Mouse (Mus musculus): ENCODE measurements around the gene Btbd19. TPM values are rescaled to one million over a fixed set of nuclear protein-coding genes. Genes with fewer than 3 reads are reported as not detected.
A peak's percentile ranks its signal among the peaks of the same experiment; 100 is the strongest.

Btbd19 gene
- polyA plus RNA-seq, 1 experiment from 2014 or later, result 3.2 TPM

DNA sequence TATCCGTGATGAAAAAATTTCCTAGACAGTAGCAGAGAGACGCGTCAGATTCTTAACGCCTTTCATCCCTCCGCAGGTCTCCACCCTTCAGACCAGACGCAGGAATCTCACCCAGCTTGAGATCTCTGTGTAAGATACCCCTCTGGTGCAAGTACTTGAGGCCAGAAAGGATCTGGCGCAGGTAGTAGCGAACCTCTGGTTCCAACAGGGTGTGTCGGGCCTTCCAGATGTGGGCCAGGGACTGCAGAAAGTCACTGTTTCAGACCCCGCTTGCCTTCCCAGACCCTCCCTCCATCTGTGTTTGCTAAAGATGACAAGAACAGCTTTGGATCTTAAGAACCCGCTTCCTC, 7.2 kb upstream of the Btbd19 start:
- Histone ChIP-seq H3K9me3 (no peaks in the 10 kb centered on the region), H3K27me3 (no peaks in the 10 kb centered on the region), H3K36me3 (peaks cover 28% of the 10 kb centered on the region), H3K9ac (peak overlapping the region; percentile 92), H3K4me1 (replicated peaks) (peaks cover 38% of the 10 kb centered on the region), H3K4me3 (peak overlapping the region; percentile 83), H3K4me2 (peak overlapping the region; percentile 76), H3K27ac (replicated peaks) (peak overlapping the region; percentile 81)
- no peak for ATAC-seq (ENCODE audit: low read depth)
- WGBS, result 7% methylated on average over 11 of the region's 11 CpGs

DNA sequence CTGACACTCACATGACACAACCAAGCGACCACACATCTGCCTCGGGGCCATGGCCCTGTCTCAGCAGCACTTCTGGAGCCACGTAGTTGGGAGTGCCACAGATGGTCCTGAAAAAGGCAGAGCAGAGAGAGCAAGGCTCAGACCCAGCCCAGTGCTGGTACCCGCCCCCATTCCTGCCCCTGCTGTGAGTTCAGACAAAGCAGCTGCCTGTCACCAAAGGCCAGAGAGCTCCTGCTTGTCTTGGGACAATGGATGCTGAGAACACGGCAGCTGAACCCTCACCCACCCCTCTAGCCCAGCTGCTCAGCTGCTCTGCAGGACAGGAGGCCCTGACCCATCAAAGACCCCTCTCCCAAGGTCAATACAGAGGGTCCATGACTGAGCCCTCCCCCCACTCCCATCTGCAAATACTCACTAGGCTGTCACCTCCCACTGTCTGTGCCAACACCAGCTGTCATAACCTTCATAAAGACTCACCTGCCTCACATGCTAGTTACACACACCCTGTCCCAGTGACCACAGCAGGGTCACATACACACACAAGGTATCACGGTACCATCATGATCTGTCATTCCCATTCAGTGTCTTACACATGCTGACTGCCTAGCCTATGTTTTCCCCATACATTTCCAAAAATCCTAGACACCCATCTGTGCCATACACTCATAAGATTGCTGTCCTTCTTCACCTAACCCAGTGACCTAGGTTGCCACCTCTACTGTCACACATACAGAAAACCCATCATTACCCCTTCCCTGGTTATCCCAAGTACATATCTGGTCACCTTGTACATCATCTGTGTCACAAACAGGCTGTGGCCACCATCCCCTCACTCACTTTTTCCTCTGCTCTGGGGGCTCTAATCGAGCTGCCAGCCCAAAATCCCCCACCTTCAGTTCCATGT, 6.6 kb upstream of the Btbd19 start:
- Histone ChIP-seq H3K9ac (peak overlapping the region; percentile 92), H3K27ac (replicated peaks) (peak overlapping the region; percentile 81), H3K27me3 (no peaks in the 10 kb centered on the region), H3K4me3 (peak overlapping the region; percentile 83), H3K9me3 (no peaks in the 10 kb centered on the region), H3K36me3 (peaks cover 29% of the 10 kb centered on the region), H3K4me1 (replicated peaks) (peaks cover 38% of the 10 kb centered on the region), H3K4me2 (peak overlapping the region; percentile 76)
- 9% methylated on average over 7 of the region's 7 CpGs for whole genome bisulfite sequencing
- peak; percentile 11; the same call in 1 of the 2 replicates for ATAC-seq (ENCODE audit: low read depth)

DNA sequence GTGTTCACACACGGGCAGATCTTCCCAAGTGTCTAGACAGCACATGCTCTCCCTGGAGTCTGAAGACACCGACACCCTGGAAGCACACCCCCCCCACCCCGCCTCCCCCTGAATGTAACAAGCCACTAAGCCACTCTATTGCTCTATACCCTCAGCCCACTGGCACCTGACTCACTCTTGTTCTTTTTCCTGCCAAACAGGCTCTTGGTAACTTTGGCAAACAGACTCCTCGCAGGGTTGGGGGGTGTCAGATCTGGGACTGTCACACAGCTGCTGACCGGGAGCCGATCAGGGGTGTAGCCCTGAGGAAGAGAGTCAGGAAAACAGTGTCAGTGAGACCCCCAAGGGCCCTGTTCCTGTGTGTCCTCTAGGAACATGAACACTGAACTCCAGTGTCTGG, 5.7 kb upstream of the Btbd19 start:
- H3K27me3 ChIP-seq, result no peaks in the 10 kb centered on the region
- H3K36me3 ChIP-seq, result peaks cover 29% of the 10 kb centered on the region
- H3K9me3 ChIP-seq, result no peaks in the 10 kb centered on the region
- H3K4me1 ChIP-seq (replicated peaks), result peaks cover 38% of the 10 kb centered on the region
- H3K4me2 ChIP-seq, result peak overlapping the region; percentile 76
- no peak for ATAC-seq (ENCODE audit: low read depth)
- peak overlapping the region; percentile 81; the same call in 1 of the 2 replicates for H3K27ac ChIP-seq (replicated peaks)
- peak overlapping the region; percentile 92 for H3K9ac ChIP-seq
- peak overlapping the region; percentile 83; the same call in 1 of the 2 replicates for H3K4me3 ChIP-seq
- WGBS, result 48% methylated on average over 6 of the region's 6 CpGs

DNA sequence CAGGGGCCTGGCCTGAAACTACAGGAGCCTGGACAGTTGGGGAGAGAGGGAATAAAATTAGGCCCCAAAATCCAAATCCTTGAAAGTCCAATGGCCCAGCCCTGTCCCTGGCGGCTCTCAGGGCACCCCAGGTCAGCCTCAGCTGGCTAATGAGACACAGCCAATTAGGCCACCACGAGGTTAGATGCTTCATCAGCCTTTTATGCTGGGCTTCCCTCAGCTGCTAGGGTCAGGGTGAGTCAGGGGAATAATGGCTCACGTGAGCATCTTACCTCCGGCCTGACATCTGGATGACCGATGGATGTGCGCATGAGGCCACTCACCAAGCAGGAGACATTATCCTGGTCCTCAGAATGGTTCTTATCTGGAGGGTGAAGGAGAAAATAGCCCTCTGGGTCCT, 5.3 kb upstream of the Btbd19 start:
- no peak for ATAC-seq (ENCODE audit: low read depth)
- no peaks in the 10 kb centered on the region for H3K9me3 ChIP-seq
- H3K4me2 ChIP-seq, result peak overlapping the region; percentile 76; the same call in 1 of the 2 replicates
- no peak overlapping the region for H3K27ac ChIP-seq (replicated peaks)
- H3K27me3 ChIP-seq, result no peaks in the 10 kb centered on the region
- H3K4me1 ChIP-seq (replicated peaks), result peaks cover 41% of the 10 kb centered on the region
- 0 out of 2 replicates have a peak overlapping the region, but pooled peaks have one; percentile 17 for H3K9ac ChIP-seq
- H3K36me3 ChIP-seq, result peaks cover 29% of the 10 kb centered on the region
- WGBS, result 30% methylated on average over 6 of the region's 6 CpGs
- no peak overlapping the region for H3K4me3 ChIP-seq

DNA sequence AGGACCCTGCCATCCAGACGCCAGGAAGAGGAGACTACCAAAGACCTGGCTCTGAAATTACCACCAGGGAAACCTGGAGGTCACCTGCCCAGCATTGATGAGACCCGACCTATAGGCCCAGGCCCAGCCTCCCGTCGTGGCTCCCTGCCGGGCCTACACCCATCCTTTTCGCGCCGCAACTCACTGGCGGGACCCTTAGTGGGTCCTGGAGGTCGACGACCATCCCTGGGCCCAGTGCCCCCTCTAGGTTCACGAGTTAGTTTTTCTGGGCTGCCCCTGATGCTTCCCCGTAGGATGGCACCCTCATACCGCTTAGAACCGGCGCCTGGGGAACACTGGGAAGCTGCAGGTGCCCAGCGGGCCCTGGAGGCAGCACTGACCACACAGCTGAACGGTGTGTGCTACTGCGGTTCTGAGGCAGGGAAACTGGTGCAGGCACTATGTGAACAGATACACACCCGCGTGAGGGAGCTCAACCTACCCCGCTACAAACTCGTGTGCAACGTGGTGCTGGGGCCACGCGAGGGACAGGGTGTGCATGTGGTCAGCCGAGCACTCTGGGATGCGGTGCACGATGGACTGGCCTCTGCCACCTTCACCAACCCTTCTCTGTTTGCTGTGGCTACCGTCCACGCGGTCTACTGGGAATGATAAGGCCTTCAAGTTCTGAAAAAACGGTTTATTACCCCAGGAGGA, 2.6 kb upstream of the Btbd19 start:
- no peak overlapping the region for H3K4me3 ChIP-seq
- WGBS, result 89% methylated on average over 33 of the region's 33 CpGs
- no peak for ATAC-seq (ENCODE audit: low read depth)
- H3K9ac ChIP-seq, result no peak overlapping the region
- no peaks in the 10 kb centered on the region for H3K27me3 ChIP-seq
- no peaks in the 10 kb centered on the region for H3K9me3 ChIP-seq
- H3K4me1 ChIP-seq (replicated peaks), result peaks cover 47% of the 10 kb centered on the region
- no peak overlapping the region for H3K27ac ChIP-seq (replicated peaks)
- peaks cover 29% of the 10 kb centered on the region for H3K36me3 ChIP-seq
- H3K4me2 ChIP-seq, result no peak overlapping the region

DNA sequence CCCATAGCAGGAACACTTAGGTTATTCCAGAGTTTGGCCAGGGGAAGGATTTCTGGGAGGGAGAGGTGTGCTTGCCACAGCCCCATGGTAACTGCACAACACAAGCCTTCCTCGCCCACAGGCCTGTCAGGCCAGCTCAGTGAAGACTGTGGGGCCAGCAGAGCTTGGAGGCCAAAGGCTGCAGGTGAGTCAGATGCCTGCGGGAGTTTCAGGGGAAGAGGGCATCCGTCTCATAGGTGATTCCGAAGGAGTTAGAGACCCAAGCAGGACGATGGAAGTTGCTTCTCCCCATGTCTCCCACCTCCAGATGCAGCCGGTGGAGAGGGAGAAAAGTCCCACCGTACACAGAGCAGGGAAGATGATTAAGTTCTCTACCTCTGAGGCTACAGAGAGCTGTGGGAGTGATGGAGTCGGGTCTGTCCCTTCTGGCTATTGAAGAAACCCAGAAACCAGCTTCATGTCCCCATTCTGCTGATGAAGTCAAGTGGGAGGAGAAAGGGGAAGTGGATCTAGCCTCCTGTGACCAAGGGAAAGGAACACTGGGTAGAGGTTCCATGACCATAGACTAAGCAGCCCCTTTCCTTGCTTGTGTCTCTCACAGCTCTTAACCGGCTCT, 1.3 kb upstream of the Btbd19 start, which contains the start of gene Tctex1d4:
Gene Tctex1d4 (plus strand): TSS at position 120 of the 616 bp plus-strand sequence.
- H3K36me3 ChIP-seq, result peaks cover 29% of the 10 kb centered on the region
- H3K4me1 ChIP-seq (replicated peaks), result peaks cover 33% of the 10 kb centered on the region
- no peaks in the 10 kb centered on the region for H3K27me3 ChIP-seq
- H3K4me2 ChIP-seq, result 0 out of 2 replicates have a peak within 1 kb of the TSS, but pooled peaks have one; percentile 24
- no peak within 1 kb of the TSS for H3K4me3 ChIP-seq
- H3K27ac ChIP-seq (replicated peaks), result peak within 1 kb of the TSS; percentile 87
- H3K9ac ChIP-seq, result peak within 1 kb of the TSS; percentile 64
- no peaks in the 10 kb centered on the region for H3K9me3 ChIP-seq
- 92% methylated on average over 9 of the region's 9 CpGs for WGBS
- no peak for ATAC-seq (ENCODE audit: low read depth)

DNA sequence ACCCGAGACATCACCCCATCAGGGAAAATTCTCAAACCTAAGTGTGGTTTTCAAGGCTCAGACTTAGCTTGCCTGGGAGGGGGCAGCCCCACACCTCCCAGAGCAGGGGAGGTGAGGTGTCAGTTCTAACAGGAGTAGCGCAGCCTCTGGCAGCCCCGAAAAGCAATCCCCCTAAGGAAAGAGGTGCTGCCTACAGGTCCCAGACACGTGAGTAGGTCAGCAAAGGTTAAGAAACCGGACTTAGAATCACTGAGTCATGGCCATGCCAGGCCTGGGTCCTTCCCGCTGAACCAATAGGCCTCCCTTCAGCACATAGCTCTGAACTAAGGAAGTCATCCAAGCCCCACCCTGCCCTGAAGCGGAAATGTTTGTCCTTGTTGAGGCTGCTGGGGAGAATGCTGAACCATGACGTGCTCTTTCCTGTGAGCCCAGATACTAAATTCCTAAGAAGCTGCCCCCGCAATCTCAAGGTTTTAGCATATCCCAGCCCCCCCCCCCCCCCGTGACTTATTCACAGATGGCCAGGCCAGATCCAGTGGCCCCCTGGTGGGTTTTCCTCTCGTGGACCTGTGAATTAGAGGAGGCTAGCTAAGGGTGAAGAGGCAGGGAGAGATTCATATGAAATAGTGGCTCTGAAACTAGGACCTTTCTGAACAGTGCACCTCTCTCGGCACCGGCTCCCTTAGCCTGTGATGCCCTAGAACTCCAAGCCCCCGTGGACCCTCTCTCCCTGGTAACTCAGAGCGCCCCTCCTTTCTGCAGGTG, 567 bp upstream of the Btbd19 start:
- no peak overlapping the region for H3K4me2 ChIP-seq
- peaks cover 29% of the 10 kb centered on the region for H3K36me3 ChIP-seq
- no peak overlapping the region for H3K4me3 ChIP-seq
- peaks cover 31% of the 10 kb centered on the region for H3K4me1 ChIP-seq (replicated peaks)
- H3K9ac ChIP-seq, result peak overlapping the region; percentile 64; the same call in 1 of the 2 replicates
- 52% methylated on average over 15 of the region's 15 CpGs for WGBS
- H3K27ac ChIP-seq (replicated peaks), result peak overlapping the region; percentile 87
- no peaks in the 10 kb centered on the region for H3K27me3 ChIP-seq
- 0 out of 2 replicates have a peak, but pooled peaks have one; percentile 20 for ATAC-seq (ENCODE audit: low read depth)
- no peaks in the 10 kb centered on the region for H3K9me3 ChIP-seq

DNA sequence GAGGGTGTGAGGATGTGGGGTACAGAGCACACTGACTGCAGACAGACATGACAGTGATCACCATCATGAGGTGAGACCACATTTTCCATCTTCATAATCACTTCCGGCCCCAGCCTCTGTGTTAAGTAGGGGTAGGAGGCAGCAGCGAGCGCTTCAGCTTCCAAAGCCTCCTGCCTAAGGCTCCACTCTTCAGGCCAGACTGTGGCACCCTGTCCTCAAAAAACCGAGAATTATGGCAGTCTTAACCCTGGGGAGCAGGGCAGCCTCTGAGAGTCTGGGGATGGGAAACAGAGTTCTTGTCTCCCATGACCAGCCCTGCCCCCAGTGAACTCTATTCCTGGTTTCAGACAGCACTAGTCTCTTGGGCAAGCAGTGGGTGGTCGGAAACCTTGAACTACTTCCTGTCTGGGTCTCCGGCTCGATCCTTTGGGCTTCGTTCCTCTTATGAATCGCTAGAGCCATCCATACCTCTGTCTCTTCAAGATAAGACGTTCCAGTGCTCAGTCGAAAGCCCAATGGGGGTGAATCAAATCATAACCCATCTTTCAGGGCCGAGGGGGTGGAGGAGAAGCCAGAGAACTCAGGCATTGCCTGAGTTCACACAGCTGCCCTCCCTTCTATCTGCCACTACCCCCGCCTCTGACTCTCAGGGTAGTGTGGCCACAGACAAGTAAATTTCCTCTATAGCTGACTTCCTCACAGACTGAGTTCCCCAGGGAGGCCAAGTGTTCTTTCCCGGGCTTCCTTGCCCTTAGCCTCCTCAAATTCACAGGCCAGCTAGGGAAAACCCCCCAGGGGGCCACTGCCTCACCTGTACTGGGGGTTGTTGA, 792 bp downstream of the Btbd19 start:
- peaks cover 29% of the 10 kb centered on the region for H3K4me1 ChIP-seq (replicated peaks)
- no peaks in the 10 kb centered on the region for H3K9me3 ChIP-seq
- H3K9ac ChIP-seq, result peak overlapping the region; percentile 64
- H3K27ac ChIP-seq (replicated peaks), result peak overlapping the region; percentile 87
- ATAC-seq (ENCODE audit: low read depth), result no peak
- H3K4me2 ChIP-seq, result peak overlapping the region; percentile 24; the same call in 1 of the 2 replicates
- 73% methylated on average over 14 of the region's 14 CpGs for WGBS
- H3K4me3 ChIP-seq, result no peak overlapping the region
- peaks cover 18% of the 10 kb centered on the region for H3K36me3 ChIP-seq
- no peaks in the 10 kb centered on the region for H3K27me3 ChIP-seq

DNA sequence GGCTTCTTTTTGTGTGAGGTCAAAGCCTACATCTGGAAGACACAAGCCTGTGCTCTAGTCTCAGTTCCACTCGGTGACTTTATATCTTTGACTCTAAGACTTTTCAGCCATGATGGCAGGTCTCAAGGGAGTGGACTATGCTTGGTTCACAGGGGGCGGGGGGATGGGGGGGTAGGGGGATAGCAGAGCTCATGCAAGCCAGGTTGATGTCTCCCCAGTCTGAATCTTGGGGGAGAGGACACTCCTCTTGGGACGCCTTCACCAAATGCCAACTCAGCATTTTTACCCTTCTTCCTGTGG, 1.4 kb downstream of the Btbd19 start:
- WGBS, result 91% methylated on average over 3 of the region's 3 CpGs
- Histone ChIP-seq H3K9me3 (no peaks in the 10 kb centered on the region), H3K36me3 (peaks cover 15% of the 10 kb centered on the region), H3K27me3 (no peaks in the 10 kb centered on the region), H3K4me3 (no peak overlapping the region), H3K27ac (replicated peaks) (no peak overlapping the region), H3K9ac (0 out of 2 replicates have a peak overlapping the region, but pooled peaks have one; percentile 17), H3K4me1 (replicated peaks) (peaks cover 31% of the 10 kb centered on the region), H3K4me2 (no peak overlapping the region)
- ATAC-seq (ENCODE audit: low read depth), result no peak

DNA sequence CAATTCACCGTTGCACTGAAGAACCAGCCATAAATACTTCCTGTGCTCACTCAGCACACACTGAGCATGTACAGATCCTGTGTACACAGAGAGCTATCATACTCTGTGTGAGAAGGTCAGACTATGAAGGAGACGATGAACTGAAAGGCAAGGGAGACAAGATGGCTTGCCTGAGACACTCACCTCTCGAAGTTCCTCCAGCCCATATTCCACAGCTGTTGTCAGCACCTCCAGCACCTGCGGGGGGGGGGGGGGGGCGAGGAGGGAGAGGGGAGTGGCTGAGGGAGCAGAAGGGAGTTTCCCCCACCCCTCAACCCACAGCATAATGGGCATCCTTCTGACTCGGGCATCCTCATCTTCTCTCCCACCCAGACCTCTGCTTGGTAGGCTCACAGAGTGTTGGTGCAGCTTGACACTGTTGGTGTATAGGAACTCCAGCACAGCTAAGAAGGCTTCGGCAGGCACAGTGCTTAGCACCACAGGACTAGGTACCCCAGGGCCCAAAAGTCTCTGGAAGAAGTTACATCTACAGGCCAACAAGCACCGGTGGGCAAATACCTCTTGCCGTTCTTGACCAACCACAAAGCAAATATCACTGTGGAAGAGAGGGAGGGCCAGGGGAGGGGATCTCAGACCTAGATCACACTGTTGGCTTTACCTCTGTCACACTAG, 1.8 kb downstream of the Btbd19 start:
- H3K36me3 ChIP-seq, result peaks cover 10% of the 10 kb centered on the region
- H3K27me3 ChIP-seq, result no peaks in the 10 kb centered on the region
- H3K4me3 ChIP-seq, result no peak overlapping the region
- peaks cover 31% of the 10 kb centered on the region for H3K4me1 ChIP-seq (replicated peaks)
- H3K9ac ChIP-seq, result no peak overlapping the region
- H3K4me2 ChIP-seq, result no peak overlapping the region
- no peak overlapping the region for H3K27ac ChIP-seq (replicated peaks)
- H3K9me3 ChIP-seq, result no peaks in the 10 kb centered on the region
- WGBS, result 84% methylated on average over 7 of the region's 9 CpGs
- ATAC-seq (ENCODE audit: low read depth), result no peak
